Mouse (Mus musculus) erythroblast, embryonic 14.5 days (primary cell): ENCODE data around the gene Cyp1a2.

Experiments
- GATA1 ChIP-seq: IDR thresholded peaks from 2 replicates; pipeline ENCODE4 v1.6.1; 2012; ENCODE audit warnings: low read length, inconsistent platforms, mixed read lengths
- TAL1 ChIP-seq: IDR thresholded peaks from 3 replicates; pipeline ENCODE4 v1.6.1; 2012; ENCODE audit warnings: low read length, inconsistent platforms, mixed read lengths

- TF ChIP-seq GATA1 (no peak), TAL1 (no peak)
Measured at GRCm38 (mm10) chr9:57720736-57721135, 37.2 kb upstream of the Cyp1a2 start.
